Mouse (Mus musculus): ENCODE results near the gene Spen. TPM values are rescaled to one million over a fixed set of nuclear protein-coding genes. Genes with fewer than 3 reads are reported as not detected.

Spen gene
- total RNA-seq, 4 experiments from 2014 or later = 57.2 to 66.6 (median 62.1) TPM

GRCm38 (mm10) chr4:141454581-141455350 lies 83.6 kb downstream of the Spen start:
- no peak for DNase-seq (ENCODE audit: low spot score in 2 of 2)

DNA sequence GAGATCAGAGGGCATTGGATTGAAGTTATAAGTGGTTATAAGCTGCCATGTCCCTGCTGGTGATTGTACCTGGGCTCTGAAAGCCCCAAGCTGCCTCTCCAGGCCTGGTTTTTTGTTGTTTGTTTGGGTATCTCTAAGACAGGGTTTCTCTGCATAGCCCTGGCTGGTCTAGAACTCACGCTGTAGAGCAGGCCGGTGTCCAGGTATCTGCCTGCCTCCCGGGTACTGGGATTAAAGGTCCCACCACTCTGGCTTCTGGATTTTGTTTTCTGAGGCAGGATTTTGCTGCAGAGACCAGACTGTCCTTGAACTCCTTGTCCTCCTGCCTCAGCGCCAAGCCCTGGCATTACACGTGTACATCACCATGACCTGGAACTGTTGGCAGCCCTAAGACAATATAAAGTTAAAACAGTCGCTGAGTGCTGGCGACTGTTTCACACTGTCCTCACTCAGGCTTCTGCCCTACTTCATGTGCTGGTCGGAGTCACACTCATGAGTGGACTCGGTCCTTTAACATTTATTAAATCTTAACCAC lies 86.4 kb downstream of the Spen start:
- DNase-seq (ENCODE audit: low spot score in 2 of 2) = no peak

DNA sequence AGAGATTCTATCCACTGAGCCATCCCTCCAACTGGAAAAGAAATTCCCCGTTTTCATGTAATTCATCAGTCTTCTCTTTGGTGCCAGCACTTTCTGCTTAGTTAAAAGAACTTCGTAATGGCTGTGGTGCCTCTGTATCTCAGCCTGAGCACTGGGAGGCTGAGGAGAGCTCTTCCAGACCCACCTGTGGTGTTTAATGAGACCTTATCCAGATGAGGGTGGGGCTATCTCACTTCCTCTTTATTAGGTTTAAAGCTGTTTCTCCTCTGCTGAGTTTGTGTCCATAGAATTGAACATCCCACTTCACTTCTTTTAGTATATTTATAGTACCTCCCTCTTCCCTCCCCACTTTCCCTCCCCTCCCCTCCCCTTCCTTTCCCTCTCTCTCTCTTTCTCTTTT lies 87.1 kb downstream of the Spen start:
- no peak for DNase-seq (ENCODE audit: low spot score in 2 of 2)

DNA sequence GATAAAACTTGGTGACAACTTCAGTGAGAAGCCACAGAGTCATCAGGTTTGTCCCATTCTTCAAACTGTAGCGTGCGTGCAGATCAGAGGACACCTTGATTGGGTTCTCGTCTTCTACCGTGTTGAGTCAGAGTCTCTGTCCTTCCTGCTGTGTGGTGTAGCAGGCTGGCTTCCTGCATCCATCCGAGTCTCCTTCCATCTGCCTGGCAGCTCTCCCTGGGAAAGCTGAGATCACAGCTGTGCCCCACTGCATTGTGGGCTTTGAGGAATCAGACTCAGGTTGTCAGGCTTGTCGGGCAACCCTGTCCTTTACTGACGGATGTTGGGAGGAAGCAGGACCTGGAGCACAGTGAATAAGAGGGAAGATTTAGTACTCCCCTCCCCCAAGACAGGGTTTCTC lies 92.2 kb downstream of the Spen start:
- no peak for DNase-seq (ENCODE audit: low spot score in 2 of 2)

- DNase-seq (ENCODE audit: low spot score in 2 of 2) = no peak
These were observed 93.1 kb downstream of the Spen start for GRCm38 (mm10) chr4:141445328-141445720.

GRCm38 (mm10) chr4:141444451-141445327 lies 93.7 kb downstream of the Spen start, which contains the start of gene Zbtb17:
Gene Zbtb17, plus strand, starts transcription at chr4:141444654.
- DNase-seq (ENCODE audit: low spot score in 2 of 2) = peak; percentile 77 to 82

DNA sequence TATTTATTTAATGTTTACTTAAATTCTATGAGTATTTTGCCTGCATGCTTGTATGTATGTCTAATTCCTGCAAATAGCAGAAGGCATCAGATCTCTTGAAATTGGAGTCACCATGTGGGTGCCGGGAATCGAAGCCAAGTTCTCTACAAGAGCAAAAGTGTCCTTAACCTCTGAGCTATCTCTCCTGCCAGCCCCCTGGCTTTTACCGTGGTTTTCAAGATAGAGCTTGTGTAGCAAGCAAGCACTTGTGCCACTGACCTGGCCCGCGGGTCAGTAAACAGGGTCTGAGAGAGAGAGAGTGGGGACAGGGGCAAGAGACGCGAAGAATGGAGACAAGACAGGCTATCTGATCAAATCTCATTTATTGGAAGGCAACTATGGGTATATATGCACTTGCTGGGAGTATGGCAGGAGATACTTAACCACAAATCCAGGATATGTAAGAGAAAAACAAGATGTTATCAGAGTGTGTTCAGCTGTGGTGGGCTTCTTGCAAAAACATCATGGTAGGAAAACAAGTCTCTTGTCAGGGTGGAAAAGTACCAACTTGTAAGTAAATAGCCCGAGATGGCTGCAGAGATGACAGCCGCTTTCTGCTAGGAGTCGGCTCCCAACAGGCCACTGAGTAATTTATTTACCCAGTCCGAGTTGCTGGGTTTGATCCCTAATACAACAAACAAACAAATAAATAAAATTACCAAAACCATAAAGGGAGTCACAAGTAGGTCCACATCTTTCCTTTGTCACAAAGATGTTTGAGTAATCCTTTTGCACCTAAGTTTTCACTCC lies 94.6 kb downstream of the Spen start:
- no peak for DNase-seq (ENCODE audit: low spot score in 2 of 2)

DNA sequence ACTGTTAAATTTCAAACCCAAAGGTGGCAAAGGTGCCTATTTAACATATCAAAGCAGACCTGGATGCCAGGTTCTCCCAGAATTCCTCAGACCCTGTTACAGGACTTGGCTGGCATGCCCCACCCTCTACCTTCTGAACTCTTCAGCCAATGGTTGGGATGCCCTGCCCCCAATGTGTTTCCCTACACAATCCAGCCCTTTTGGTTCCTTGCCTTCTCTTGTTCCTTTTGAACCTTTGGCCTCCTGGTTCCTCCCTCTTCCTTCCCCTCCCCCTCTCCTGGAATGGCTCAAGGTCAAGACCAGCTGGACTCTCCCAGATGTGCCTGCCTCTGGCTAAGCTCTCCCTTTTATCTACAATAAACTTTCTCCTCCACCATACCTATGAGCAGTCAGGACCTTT lies 97.5 kb downstream of the Spen start:
- DNase-seq (ENCODE audit: low spot score in 2 of 2) = no peak

DNA sequence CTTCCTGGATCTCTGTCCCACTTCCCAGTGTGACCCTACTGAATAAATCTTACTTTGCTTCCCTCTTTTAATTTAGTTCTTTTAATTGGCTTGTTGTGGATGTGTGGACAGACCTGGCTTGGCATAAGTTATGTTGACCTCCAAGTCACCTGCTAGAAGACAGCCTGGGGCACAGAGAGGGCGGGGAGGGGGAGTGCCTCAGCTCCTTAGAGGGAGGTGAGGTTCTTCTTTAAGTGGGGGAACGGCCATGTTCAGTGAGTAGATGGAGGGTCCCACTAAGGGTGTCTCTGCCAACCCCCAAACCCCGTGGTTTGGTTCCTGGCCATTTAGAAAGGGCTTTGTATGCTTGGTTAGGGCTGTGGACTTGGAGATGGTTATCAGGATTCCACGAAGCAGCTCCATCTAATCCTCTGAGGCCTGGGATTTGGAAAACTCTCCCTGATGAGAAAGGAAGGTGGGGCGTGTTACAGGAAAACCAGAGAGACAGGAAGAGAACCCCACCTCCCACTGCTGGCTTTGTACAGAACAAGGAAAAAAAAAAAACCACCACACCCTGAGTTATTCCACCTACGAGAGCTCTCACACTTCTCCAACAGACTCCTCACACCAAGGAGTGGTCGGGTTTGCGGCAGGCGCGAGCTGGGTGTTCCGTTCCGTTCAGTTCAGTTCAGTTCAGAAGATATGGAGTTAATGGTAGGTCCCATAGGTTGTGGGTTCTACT lies 99.2 kb downstream of the Spen start:
- DNase-seq (ENCODE audit: low spot score in 2 of 2) = no peak

- DNase-seq (ENCODE audit: low spot score in 2 of 2) = no peak
These were observed 102.4 kb downstream of the Spen start, which contains the start of gene Srarp for GRCm38 (mm10) chr4:141435974-141436373. Gene Srarp, minus strand, starts transcription at chr4:141436105.

GRCm38 (mm10) chr4:141433191-141433590 lies 105.2 kb downstream of the Spen start:
- no peak for DNase-seq (ENCODE audit: low spot score in 2 of 2)

DNA sequence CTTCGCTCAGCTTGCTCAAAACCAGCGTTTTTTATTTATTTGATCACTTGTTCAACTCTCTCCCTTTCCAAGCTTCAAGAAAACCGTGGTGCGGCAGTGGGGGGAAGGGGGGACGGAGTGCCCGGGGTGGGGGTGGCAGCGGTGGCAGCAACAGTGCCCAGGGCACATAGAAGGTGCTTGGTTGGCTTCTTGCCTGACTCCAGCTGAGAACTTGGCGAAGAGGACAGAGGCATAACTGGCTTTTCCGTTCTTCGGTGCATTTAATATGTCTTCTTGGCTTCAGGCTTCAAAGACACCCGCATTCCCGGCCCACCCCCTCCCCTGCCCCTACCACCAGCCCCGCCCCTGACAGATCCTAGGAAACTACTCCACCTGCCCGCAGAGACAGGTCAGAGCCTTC lies 105.7 kb downstream of the Spen start:
- no peak for DNase-seq (ENCODE audit: low spot score in 2 of 2)

DNA sequence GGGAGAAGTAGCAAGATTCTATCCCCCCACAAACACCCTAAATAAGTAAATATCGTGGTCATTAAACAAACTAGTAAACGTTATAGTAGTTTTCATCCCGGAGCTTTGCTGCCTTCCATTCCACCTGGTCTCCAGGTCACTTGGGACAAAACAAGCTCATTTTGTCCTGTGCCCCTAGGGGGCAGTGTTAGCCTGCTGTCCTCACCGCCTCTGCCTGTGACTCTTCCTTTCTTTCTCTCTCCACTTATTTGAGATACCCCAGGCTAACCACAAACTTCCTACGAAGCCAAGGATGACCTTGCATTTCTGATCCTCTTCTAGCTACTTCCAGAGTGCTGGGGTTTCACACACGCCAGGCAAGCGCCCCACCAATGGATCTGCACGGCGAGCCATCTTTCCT lies 107.4 kb downstream of the Spen start:
- DNase-seq (ENCODE audit: low spot score in 2 of 2) = no peak

GRCm38 (mm10) chr4:141429847-141430246 lies 108.5 kb downstream of the Spen start:
- DNase-seq (ENCODE audit: low spot score in 2 of 2) = no peak

GRCm38 (mm10) chr4:141429381-141429780 lies 109.0 kb downstream of the Spen start:
- no peak for DNase-seq (ENCODE audit: low spot score in 2 of 2)

DNA sequence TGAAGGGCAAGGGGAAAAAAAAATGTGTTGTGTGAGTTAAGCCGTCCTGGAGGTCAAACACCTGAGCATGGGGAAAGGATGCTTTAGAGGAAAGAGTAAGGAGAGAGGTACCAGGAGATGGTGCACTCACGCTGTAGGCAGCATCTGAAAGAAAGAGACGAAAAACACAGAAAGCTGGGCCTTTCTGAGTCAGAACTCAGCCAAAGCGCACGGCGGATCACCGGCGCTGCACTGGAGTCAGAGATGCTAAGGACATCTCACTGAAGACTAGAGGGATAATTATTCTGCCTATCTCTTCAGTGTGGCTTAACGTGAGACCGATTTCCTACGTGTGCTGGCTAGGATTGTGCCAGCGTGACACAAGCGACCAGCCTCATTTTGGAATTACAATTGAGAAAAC lies 110.5 kb downstream of the Spen start:
- DNase-seq (ENCODE audit: low spot score in 2 of 2) = no peak

GRCm38 (mm10) chr4:141426796-141427745 lies 111.3 kb downstream of the Spen start:
- DNase-seq (ENCODE audit: low spot score in 2 of 2) = no peak

DNA sequence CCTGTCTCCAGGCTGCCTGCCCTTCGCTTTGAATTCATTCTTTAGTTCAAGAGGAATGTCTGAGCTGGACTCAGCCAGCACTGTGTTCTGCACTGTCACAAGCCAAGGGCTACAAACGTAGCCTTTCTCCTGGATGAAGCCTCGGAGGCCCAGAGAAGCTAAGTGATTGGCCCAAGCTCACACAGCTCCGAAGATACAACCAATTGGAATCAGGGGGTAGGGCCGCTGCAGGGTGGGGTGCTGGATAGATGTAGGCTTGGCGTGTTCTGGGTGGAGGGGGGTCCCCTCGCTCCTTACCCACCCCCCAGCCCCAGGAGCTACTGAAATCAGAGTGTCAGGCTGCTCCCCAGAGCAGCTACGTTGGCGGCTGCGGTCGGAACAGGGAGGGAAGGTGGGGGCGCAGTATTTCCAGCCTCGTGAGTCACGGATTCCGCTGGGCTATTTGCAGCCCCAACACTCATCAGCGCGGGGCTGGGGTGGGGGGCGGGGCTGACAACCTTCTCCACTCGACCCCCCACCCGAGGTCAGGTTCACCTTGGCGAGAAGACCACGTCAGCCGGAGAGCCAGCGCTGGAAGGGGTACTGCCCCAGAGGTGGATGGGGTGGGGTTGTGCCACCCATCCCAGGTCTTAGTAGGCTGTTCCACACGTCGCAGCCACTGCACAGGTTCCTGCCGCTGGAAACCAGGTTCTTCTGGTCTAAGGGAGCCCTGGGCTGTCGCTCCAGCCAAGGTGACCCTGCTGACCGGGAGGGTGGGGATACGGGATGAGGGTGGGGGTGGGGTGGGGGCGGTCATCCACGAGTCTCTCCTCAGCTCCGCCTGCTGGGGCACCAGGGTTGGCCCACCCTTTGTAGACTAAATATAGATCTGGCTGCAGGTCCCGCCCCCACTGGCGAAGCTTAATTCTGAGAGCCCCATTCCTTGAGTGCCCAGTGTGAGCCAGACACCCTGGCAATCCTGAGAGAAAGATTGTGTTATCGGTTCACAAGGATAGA lies 112.6 kb downstream of the Spen start:
- peak; percentile 50 to 86 for DNase-seq (ENCODE audit: low spot score in 2 of 2)

Measured in left cerebral cortex, adult 8-10 months (tissue).